9 mouse cellular contexts compared by ENCODE assay signal in the genomic region with DNA sequence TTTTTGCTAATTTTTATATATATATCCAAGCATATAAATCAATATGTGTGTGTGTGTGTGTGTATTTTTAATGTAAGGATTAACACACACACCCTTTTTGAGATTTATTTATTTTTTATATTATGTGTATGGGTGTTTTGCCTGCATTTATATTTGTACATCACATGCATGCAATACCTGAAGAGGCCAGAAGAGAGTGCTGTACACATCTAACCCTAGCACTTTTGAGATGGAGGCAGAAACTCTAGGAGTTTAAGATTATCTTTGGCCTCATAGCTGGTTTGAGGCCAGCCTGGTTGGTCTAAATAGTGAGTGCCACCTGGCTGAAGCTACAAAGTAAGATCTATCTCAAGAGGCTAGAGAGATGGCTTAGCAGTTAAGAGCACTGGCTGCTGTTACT. TPM values are rescaled to one million over a fixed set of nuclear protein-coding genes. Genes with fewer than 3 reads are reported as not detected.
DNase-seq lines count a peak whose midpoint lies in the region; ATAC-seq and TF ChIP-seq lines count a peak whose summit lies in the region.
"Had no signal": no experiment of that assay in that cellular context is flagged by ENCODE, and none has a peak within 500 bp of the region (broad histone marks: within the 10 kb centered on the region; RNA-seq: fewer than 3 reads in every experiment).

No protein-coding gene starts in this region.

- H3K4me3 ChIP-seq in hindbrain, postnatal 0 days (ENCODE audit: low read length): no peak overlapping the region
- no peak overlapping the region for H3K4me3 ChIP-seq in hindbrain, embryonic 16.5 days (ENCODE audit: low read length)
- no peak overlapping the region for H3K4me3 ChIP-seq in ES-Bruce4 (ENCODE audit: low read depth, low read length)

- no peak for TF ChIP-seq POLR2A in ES-Bruce4 (IDR thresholded peaks at IDR 0.05; ENCODE audit: insufficient read depth, low read length)

- DNase-seq in hindbrain, postnatal 0 days (ENCODE audit: low spot score): peak; percentile 25
- DNase-seq in 3T3-L1 (ENCODE audit: low read depth, low spot score): peak; percentile 56
- DNase-seq in induced T-regulatory cell, adult 2 months (ENCODE audit: low read depth): peak; percentile 75
- no peak for DNase-seq in gastrocnemius, postnatal 14 days
- DNase-seq in Muller cell, postnatal 12 days (ENCODE audit: inconsistent ontology term): no peak
- DNase-seq: layer of hippocampus, adult 9-11 months had no signal

- ATAC-seq in hindbrain, postnatal 0 days: no peak
- no peak for ATAC-seq in hindbrain, embryonic 16.5 days
- no peak for ATAC-seq in inflammation-experienced regulatory T-cells, adult 6 months

- H3K27ac ChIP-seq in hindbrain, postnatal 0 days: no peak overlapping the region
- no peak overlapping the region for H3K27ac ChIP-seq in hindbrain, embryonic 16.5 days (ENCODE audit: low read depth, low read length)
- H3K27ac ChIP-seq in ES-Bruce4 (ENCODE audit: insufficient read depth, low read length): peak overlapping the region; percentile 26; the same call in 1 of the 2 replicates

- intact Hi-C loops in gastrocnemius, postnatal 14 days (cut with DNase I; ENCODE audit: low total_unique reads): no loop called here

- no peaks in the 10 kb centered on the region for H3K36me3 ChIP-seq in hindbrain, postnatal 0 days (ENCODE audit: insufficient read depth, low read length)
- H3K36me3 ChIP-seq in hindbrain, embryonic 16.5 days (ENCODE audit: control insufficient read depth, insufficient read depth, low read length): no peaks in the 10 kb centered on the region
- no peaks in the 10 kb centered on the region for H3K36me3 ChIP-seq in ES-Bruce4 (ENCODE audit: control insufficient read depth, insufficient read depth, low read length, poor library complexity, severe bottlenecking)

- no peaks in the 10 kb centered on the region for H3K27me3 ChIP-seq in hindbrain, postnatal 0 days (ENCODE audit: insufficient read depth, low read length)
- H3K27me3 ChIP-seq in hindbrain, embryonic 16.5 days (replicated peaks; ENCODE audit: control insufficient read depth, insufficient read depth, low read length): no peaks in the 10 kb centered on the region
- no peaks in the 10 kb centered on the region for H3K27me3 ChIP-seq in ES-Bruce4 (ENCODE audit: control insufficient read depth, insufficient read depth, low read length, poor library complexity, severe bottlenecking)

- H3K9me3 ChIP-seq in hindbrain, postnatal 0 days (ENCODE audit: low read length): no peaks in the 10 kb centered on the region
- no peaks in the 10 kb centered on the region for H3K9me3 ChIP-seq in hindbrain, embryonic 16.5 days (ENCODE audit: control insufficient read depth, low read length)
- no peaks in the 10 kb centered on the region for H3K9me3 ChIP-seq in ES-Bruce4 (replicated peaks; ENCODE audit: control insufficient read depth, insufficient read depth, low read length, poor library complexity, severe bottlenecking)

- H3K4me2 ChIP-seq in hindbrain, postnatal 0 days (ENCODE audit: low read depth, low read length): no peak overlapping the region
- H3K4me2 ChIP-seq in hindbrain, embryonic 16.5 days (ENCODE audit: low read length): no peak overlapping the region

- TF ChIP-seq EP300 in ES-Bruce4 (IDR thresholded peaks at IDR 0.05; ENCODE audit: insufficient read depth, low read depth, low read length): no peak

- no peak overlapping the region for H3K9ac ChIP-seq in hindbrain, postnatal 0 days (replicated peaks; ENCODE audit: low read length)
- no peak overlapping the region for H3K9ac ChIP-seq in hindbrain, embryonic 16.5 days (ENCODE audit: low read depth, low read length)
- H3K9ac ChIP-seq in ES-Bruce4 (ENCODE audit: low read depth, poor library complexity, severe bottlenecking): no peak overlapping the region

- H3K4me1 ChIP-seq in hindbrain, postnatal 0 days (ENCODE audit: insufficient read depth, low read length): no peaks in the 10 kb centered on the region
- H3K4me1 ChIP-seq in hindbrain, embryonic 16.5 days (ENCODE audit: control insufficient read depth, insufficient read depth, low read depth, low read length): no peaks in the 10 kb centered on the region
- H3K4me1 ChIP-seq in ES-Bruce4 (ENCODE audit: control insufficient read depth, insufficient read depth, low read length): peaks cover 2% of the 10 kb centered on the region

- peak; percentile 47 for TF ChIP-seq CTCF in hindbrain, postnatal 0 days (IDR thresholded peaks at IDR 0.05; ENCODE audit: low read depth)
- no peak for TF ChIP-seq CTCF in ES-Bruce4 (IDR thresholded peaks at IDR 0.05; ENCODE audit: low read depth, low read length)

RNA-seq across cellular contexts. Expression of gene Cd276, which starts 12.4 kb away (rescaled TPM):
- 23.1 and 27.2 TPM in 2 replicates for total RNA-seq in hindbrain, postnatal 0 days (2014; rRNA removed)
- polyA plus RNA-seq in hindbrain, postnatal 0 days (2015; fragmentation: Nextera tagmentation; extraction: Ambion mirVana): 16.5 and 16.7 TPM in 2 replicates
- 24.6 and 33.7 TPM in 2 replicates for polyA plus RNA-seq in hindbrain, embryonic 16.5 days (2015; fragmentation: Nextera tagmentation; extraction: Ambion mirVana)
- 51.1 and 56.9 TPM in 2 replicates for polyA plus RNA-seq in ES-Bruce4 (2011; ENCODE audit: insufficient read depth, insufficient read length, low read depth, missing spikeins)
- total RNA-seq in gastrocnemius, postnatal 14 days (2021): 10 to 100 TPM; 15.6 to 25.1 TPM
- not detected for polyA plus RNA-seq in inflammation-experienced regulatory T-cells, adult 6 months (2017; shearing (Covaris generic))

RNA-seq across cellular contexts. Expression of gene Nptn, which starts 14.4 kb away (rescaled TPM):
- total RNA-seq in hindbrain, postnatal 0 days (2014; rRNA removed): 598 and 874 TPM in 2 replicates
- 267 and 268 TPM in 2 replicates for polyA plus RNA-seq in hindbrain, postnatal 0 days (2015; fragmentation: Nextera tagmentation; extraction: Ambion mirVana)
- 216 and 258 TPM in 2 replicates for polyA plus RNA-seq in hindbrain, embryonic 16.5 days (2015; fragmentation: Nextera tagmentation; extraction: Ambion mirVana)
- polyA plus RNA-seq in ES-Bruce4 (2011; ENCODE audit: insufficient read depth, insufficient read length, low read depth, missing spikeins): 91.4 and 93.4 TPM in 2 replicates
- total RNA-seq in gastrocnemius, postnatal 14 days (2021): 100 to 1,000 TPM in 1 of 2 experiments, 10 to 100 TPM in 1; 91.0 to 101 TPM
- 100 to 1,000 TPM in 2 of 3 experiments, 10 to 100 TPM in 1; 85.5 to 164 (median 109) TPM for polyA plus RNA-seq in inflammation-experienced regulatory T-cells, adult 6 months (2017; shearing (Covaris generic))

Comparison
In these comparisons a context has a peak if more than half of its experiments do, and no peak if none do; other contexts are left out.
1. DNase-seq: peak in hindbrain, postnatal 0 days (single experiment), 3T3-L1 (single experiment) and induced T-regulatory cell, adult 2 months (single experiment); none in gastrocnemius, postnatal 14 days (single experiment) and Muller cell, postnatal 12 days (single experiment).
2. RNA of gene Cd276, which starts 12.4 kb away (polyA plus RNA-seq): 51.1 to 56.9 TPM in ES-Bruce4, 24.6 to 33.7 TPM in hindbrain, embryonic 16.5 days and 16.5 to 16.7 TPM in hindbrain, postnatal 0 days; not detected in inflammation-experienced regulatory T-cells, adult 6 months; every median in the first group is over 10 times any median in the second.